Mouse (Mus musculus) hindbrain, embryonic 14.5 days (tissue): ENCODE data around the gene Suz12. TPM values are rescaled to one million over a fixed set of nuclear protein-coding genes. Genes with fewer than 3 reads are reported as not detected.
"Not testable (repeated sequence)": the region's sequence is repeated elsewhere in the genome, so short reads cannot be mapped to it uniquely, and the experiment has no call there.

Experiments used
- ATAC-seq: fragments of 200-750 bp; cut with Nextera tagmentation; 2 replicates; pipeline ENCODE4 v1.8.0; 2017; ENCODE audit warnings: moderate number of reproducible peaks, mild to moderate bottlenecking, moderate TSS enrichment, moderate library complexity; ENCODE audit not compliant: low FRiP score
- DNase-seq: peaks from one replicate; pipeline ENCODE4 v3.0.0-alpha.2; 2015; ENCODE audit warnings: low spot score
- H3K27ac ChIP-seq: fragments of 300-500 bp; sonication (generic); 2 replicates; pipeline ENCODE4 v1.5.1; 2014; ENCODE audit warnings: mild to moderate bottlenecking, moderate library complexity
- H3K27me3 ChIP-seq: fragments of 300-500 bp; sonication (generic); 2 replicates; pipeline ENCODE4 v1.6.1; 2014; ENCODE audit warnings: mild to moderate bottlenecking, low read length, mixed read lengths; ENCODE audit not compliant: control insufficient read depth, insufficient read depth
- H3K36me3 ChIP-seq: fragments of 300-500 bp; sonication (generic); replicated peaks from 2 replicates; pipeline ENCODE4 v1.6.1; 2014; ENCODE audit not compliant: control insufficient read depth, insufficient read depth
- H3K4me1 ChIP-seq: fragments of 300-500 bp; sonication (generic); replicated peaks from 2 replicates; pipeline ENCODE4 v1.6.1; 2014; ENCODE audit warnings: antibody characterized with exemption, low read length, mixed read lengths; ENCODE audit not compliant: control insufficient read depth, insufficient read depth
- H3K4me2 ChIP-seq: fragments of 300-500 bp; sonication (generic); replicated peaks from 2 replicates; pipeline ENCODE4 v1.6.1; 2014; ENCODE audit warnings: mild to moderate bottlenecking, moderate library complexity
- H3K4me3 ChIP-seq: fragments of 300-500 bp; sonication (generic); replicated peaks from 2 replicates; pipeline ENCODE4 v1.5.1; 2014; ENCODE audit warnings: mild to moderate bottlenecking, low read length
- H3K9ac ChIP-seq: fragments of 300-500 bp; sonication (generic); 2 replicates; pipeline ENCODE4 v1.6.1; 2014
- H3K9me3 ChIP-seq: fragments of 300-500 bp; sonication (generic); 2 replicates; pipeline ENCODE4 v1.6.1; 2016; ENCODE audit warnings: low read length; ENCODE audit not compliant: control insufficient read depth
- WGBS: fragments of 180-500 bp; shearing (Covaris S2); extraction: QIAGEN DNeasy Blood & Tissue Kit; methylation state at CpG from one replicate; pipeline ENCODE4 v1.1.7; 2014; 5-methylcytosine and 5-hydroxymethylcytosine counted together
- polyA plus RNA-seq: library from polyadenylated mRNA; unstranded; fragments of >200 nt; fragmentation: Nextera tagmentation; extraction: Ambion mirVana; gene quantifications from 2 replicates; pipeline ENCODE4 v1.2.1, GENCODE M21; 2014

The Suz12 gene
- polyA plus RNA-seq, 1 experiment from 2014 or later: 17.2 TPM

- Histone ChIP-seq H3K27me3 (no peaks in the 10 kb centered on the region), H3K9me3 (no peaks in the 10 kb centered on the region), H3K4me1 (no peaks in the 10 kb centered on the region), H3K4me3 (no peak overlapping the region), H3K9ac (no peak overlapping the region), H3K27ac (no peak overlapping the region), H3K4me2 (no peak overlapping the region), H3K36me3 (peaks cover 28% of the 10 kb centered on the region)
- ATAC-seq (no peak), DNase-seq (no peak)
- 72% methylated on average over 4 of the region's 4 CpGs for WGBS
These were observed 69.3 kb downstream of the Suz12 start for GRCm38 (mm10) chr11:80062159-80062558.

- H3K27ac ChIP-seq, H3K9me3 ChIP-seq, H3K27me3 ChIP-seq, DNase-seq, H3K4me1 ChIP-seq, H3K4me3 ChIP-seq, H3K9ac ChIP-seq, H3K4me2 ChIP-seq, ATAC-seq, H3K36me3 ChIP-seq: not testable (repeated sequence)
- WGBS: 87% methylated on average over 4 of the region's 4 CpGs
These were observed 73.5 kb downstream of the Suz12 start for GRCm38 (mm10) chr11:80066373-80066772.

- Histone ChIP-seq H3K4me3 (no peak overlapping the region), H3K4me2 (no peak overlapping the region), H3K27ac (no peak overlapping the region), H3K27me3 (no peaks in the 10 kb centered on the region), H3K9ac (no peak overlapping the region), H3K9me3 (no peaks in the 10 kb centered on the region), H3K4me1 (no peaks in the 10 kb centered on the region), H3K36me3 (no peaks in the 10 kb centered on the region; the same call in 1 of the 2 replicates)
- ATAC-seq (no peak), DNase-seq (no peak)
- 90% methylated on average over 5 of the region's 5 CpGs for WGBS
These were observed 74.7 kb downstream of the Suz12 start for GRCm38 (mm10) chr11:80067558-80067957.

- no peak for DNase-seq
- no peak overlapping the region for H3K4me3 ChIP-seq
- H3K4me1 ChIP-seq: no peaks in the 10 kb centered on the region
- no peak overlapping the region for H3K9ac ChIP-seq
- H3K27me3 ChIP-seq: no peaks in the 10 kb centered on the region
- WGBS: 83% methylated on average over 3 of the region's 3 CpGs
- H3K4me2 ChIP-seq: no peak overlapping the region
- H3K36me3 ChIP-seq: no peaks in the 10 kb centered on the region
- ATAC-seq: no peak
- H3K9me3 ChIP-seq: no peaks in the 10 kb centered on the region
- H3K27ac ChIP-seq: no peak overlapping the region
These were observed 76.9 kb downstream of the Suz12 start for GRCm38 (mm10) chr11:80069815-80070214.

- ATAC-seq: no peak
- Histone ChIP-seq H3K36me3 (no peaks in the 10 kb centered on the region), H3K9me3 (no peaks in the 10 kb centered on the region), H3K4me1 (no peaks in the 10 kb centered on the region), H3K4me2 (no peak overlapping the region), H3K4me3 (no peak overlapping the region), H3K27me3 (no peaks in the 10 kb centered on the region), H3K9ac (no peak overlapping the region), H3K27ac (no peak overlapping the region)
- no peak for DNase-seq
- 96% methylated on average over 2 of the region's 2 CpGs for WGBS
These were observed 78.1 kb downstream of the Suz12 start for GRCm38 (mm10) chr11:80071039-80071438.

- no peak overlapping the region for H3K4me3 ChIP-seq
These were observed 79.5 kb downstream of the Suz12 start for GRCm38 (mm10) chr11:80072365-80072764.

GRCm38 (mm10) chr11:80075608-80076277 lies 82.8 kb downstream of the Suz12 start:
- ATAC-seq: no peak
- WGBS: 97% methylated on average over 5 of the region's 5 CpGs

More at GRCm38 (mm10) chr11:80072365-80072764, 79.5 kb downstream of the Suz12 start:
- H3K27me3 ChIP-seq: no peaks in the 10 kb centered on the region
- H3K4me2 ChIP-seq: no peak overlapping the region
- H3K27ac ChIP-seq: no peak overlapping the region
- no peak overlapping the region for H3K9ac ChIP-seq
- H3K9me3 ChIP-seq: no peaks in the 10 kb centered on the region
- 94% methylated on average over 3 of the region's 3 CpGs for WGBS
- ATAC-seq (no peak), DNase-seq (no peak)
- H3K4me1 ChIP-seq: no peaks in the 10 kb centered on the region
- no peaks in the 10 kb centered on the region for H3K36me3 ChIP-seq

GRCm38 (mm10) chr11:80077784-80078545 lies 85.1 kb downstream of the Suz12 start:
- H3K36me3 ChIP-seq: no peaks in the 10 kb centered on the region
- H3K27ac ChIP-seq: no peak overlapping the region
- H3K9me3 ChIP-seq: no peaks in the 10 kb centered on the region
- DNase-seq: no peak
- peaks cover 12% of the 10 kb centered on the region for H3K4me1 ChIP-seq
- H3K27me3 ChIP-seq: no peaks in the 10 kb centered on the region
- H3K4me3 ChIP-seq: no peak overlapping the region
- WGBS: 78% methylated on average over 13 of the region's 14 CpGs
- no peak overlapping the region for H3K9ac ChIP-seq
- no peak overlapping the region for H3K4me2 ChIP-seq
- ATAC-seq: no peak

More at GRCm38 (mm10) chr11:80075608-80076277, 82.8 kb downstream of the Suz12 start:
- Histone ChIP-seq H3K36me3 (no peaks in the 10 kb centered on the region), H3K4me1 (peaks cover 7% of the 10 kb centered on the region), H3K27ac (no peak overlapping the region), H3K4me3 (no peak overlapping the region), H3K9me3 (no peaks in the 10 kb centered on the region), H3K4me2 (no peak overlapping the region), H3K27me3 (no peaks in the 10 kb centered on the region), H3K9ac (no peak overlapping the region)
- DNase-seq: no peak

GRCm38 (mm10) chr11:80078831-80079230 lies 85.9 kb downstream of the Suz12 start:
- Histone ChIP-seq H3K4me3 (no peak overlapping the region), H3K9ac (no peak overlapping the region), H3K9me3 (no peaks in the 10 kb centered on the region), H3K4me1 (peaks cover 12% of the 10 kb centered on the region), H3K36me3 (no peaks in the 10 kb centered on the region), H3K27ac (no peak overlapping the region), H3K4me2 (no peak overlapping the region), H3K27me3 (no peaks in the 10 kb centered on the region)
- ATAC-seq: no peak
- no peak for DNase-seq
- 44% methylated on average over 1 of the region's 1 CpGs for WGBS
